Mouse (Mus musculus): ENCODE results near the gene Tarsl2.

DNA sequence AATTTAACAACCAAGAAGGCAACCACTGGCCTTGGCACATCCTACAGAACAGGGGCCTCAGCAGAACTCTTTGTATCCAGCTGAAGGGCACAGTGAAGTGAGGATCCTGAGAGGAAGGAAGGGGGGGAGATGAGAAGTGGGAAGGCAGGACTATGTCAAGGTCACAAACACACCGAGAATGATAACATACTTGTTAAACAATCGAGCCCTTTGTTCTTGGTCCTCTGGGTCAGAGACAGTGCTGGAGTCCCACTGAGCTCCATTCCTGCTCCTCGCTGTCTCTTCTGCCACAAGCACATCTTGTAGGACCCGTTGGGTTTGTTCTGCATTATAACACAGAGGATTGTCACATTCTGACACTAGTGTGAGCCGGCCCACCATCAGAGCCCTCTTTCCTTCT lies 14.0 kb upstream of the Tarsl2 start:
- TF ChIP-seq CTCF (IDR thresholded peaks at IDR 0.05; ENCODE audit: extremely low read depth, insufficient read depth, insufficient read length, insufficient replicate concordance) (no peak), POLR2A (IDR thresholded peaks at IDR 0.05; ENCODE audit: low read depth, low read length) (no peak)

Data from spleen, adult 2 months (tissue).